Mouse (Mus musculus) left cerebral cortex, postnatal 4 days (tissue): ENCODE results near the gene Lrfn1. TPM values are rescaled to one million over a fixed set of nuclear protein-coding genes. Genes with fewer than 3 reads are reported as not detected.
"Not testable (repeated sequence)": the region's sequence is repeated elsewhere in the genome, so short reads cannot be mapped to it uniquely, and the experiment has no call there.

Experiments used
- DNase-seq: peaks from one replicate; pipeline ENCODE4 v3.0.0-alpha.2; 2022
- intact Hi-C: fragments of 180-260 bp; cut with DNase I; formaldehyde crosslinking; loops from one replicate; pipeline ENCODE4 v1.15.1; 2025
- total RNA-seq, 2 experiments: library from RNA; stranded (reverse); gene quantifications; 2 replicates each; pipeline ENCODE4 v1.2.3; 2021

The Lrfn1 gene
- total RNA-seq, 2 experiments from 2014 or later = 125 TPM

DNA sequence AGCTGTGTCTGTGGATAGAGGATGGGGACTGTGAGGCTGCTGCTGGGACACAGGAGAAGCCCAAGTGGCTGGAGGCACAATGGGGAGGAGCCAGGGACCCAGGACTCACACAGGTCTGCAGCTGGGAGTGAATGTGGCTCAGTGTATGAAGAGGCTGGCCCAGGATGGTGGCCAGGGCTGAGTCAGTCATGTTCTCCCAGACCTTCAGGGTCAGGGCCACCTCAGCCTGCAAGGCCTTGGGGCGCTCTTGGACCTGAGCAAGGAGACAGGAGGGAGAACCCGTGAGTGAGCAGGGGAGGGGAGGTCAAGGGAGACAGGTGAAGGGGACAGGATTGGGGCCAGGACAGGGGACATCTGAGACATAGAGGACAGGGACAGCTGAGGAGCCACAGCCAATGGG lies 57.3 kb downstream of the Lrfn1 start:
- DNase-seq, intact Hi-C loops: not testable (repeated sequence)

DNA sequence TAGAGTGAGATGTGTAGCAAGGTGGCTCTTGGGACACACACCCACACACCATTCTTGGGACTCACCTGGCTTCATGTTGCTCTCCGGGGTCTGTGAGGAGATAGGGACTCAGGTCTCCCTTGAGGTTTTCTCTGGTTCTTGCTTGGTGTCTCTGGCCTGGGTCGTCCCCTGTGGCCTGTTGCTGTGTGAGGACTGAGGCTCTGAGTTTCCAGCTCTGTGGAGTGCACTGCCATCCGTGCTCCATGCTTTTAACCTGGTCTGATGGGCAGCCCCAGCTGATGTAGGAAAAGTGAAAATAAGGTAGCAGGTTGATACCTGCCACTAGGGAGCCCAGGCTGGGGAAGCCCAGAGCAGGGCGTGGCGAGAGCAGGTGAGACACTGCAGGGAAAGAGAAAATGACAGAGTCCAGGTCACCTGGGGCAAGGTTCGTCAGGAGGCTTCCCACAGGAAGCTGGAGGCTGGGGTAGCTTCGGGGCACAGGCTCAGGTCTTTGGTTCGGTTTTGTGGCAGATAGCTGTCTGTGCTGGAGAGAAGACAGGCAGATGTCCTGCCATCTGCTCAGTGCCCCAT lies 58.7 kb downstream of the Lrfn1 start, which contains the start of gene Ifnl2:
Gene Ifnl2, minus strand, starts transcription at position 51 of the 570 bp plus-strand sequence.
- DNase-seq, intact Hi-C loops: not testable (repeated sequence)

DNA sequence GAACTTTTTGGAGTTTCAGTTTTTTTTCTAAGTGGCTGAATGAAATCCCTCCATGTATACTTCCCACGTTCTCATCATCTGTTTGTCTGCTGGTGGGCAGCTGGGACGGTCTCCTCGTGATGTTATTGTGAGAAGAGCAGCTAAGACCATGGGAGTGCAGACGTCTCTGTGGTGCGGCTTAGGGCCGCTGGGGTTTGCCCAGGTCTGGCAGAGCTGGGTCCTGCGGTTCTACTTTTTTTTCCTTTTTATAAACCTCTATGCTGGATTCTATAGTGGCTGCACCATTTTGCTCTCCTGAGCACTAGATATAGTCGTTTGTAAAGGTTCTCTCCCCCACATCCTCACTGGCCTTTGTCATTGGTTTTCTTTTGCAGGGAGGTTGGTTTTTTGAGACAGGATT lies 59.7 kb downstream of the Lrfn1 start:
- intact Hi-C loops = no loop called here
- DNase-seq = no peak

Other genes with a start within 250 kb of the Lrfn1 start
- 10 to 100 TPM; 73.3 to 78.0 TPM for gene Eid2, start 184.1 kb upstream of the Lrfn1 start, total RNA-seq
- gene Eid2b, start 174.2 kb upstream of the Lrfn1 start, total RNA-seq = 10 to 100 TPM; 44.2 to 46.9 TPM
- 1 to 10 TPM; 1.1 to 1.3 TPM for gene Selenov, start 160.8 kb upstream of the Lrfn1 start, total RNA-seq
- 1 to 10 TPM; 6.9 to 8.1 TPM for gene Dll3, start 149.7 kb upstream of the Lrfn1 start, total RNA-seq
- gene Timm50, start 139.9 kb upstream of the Lrfn1 start, total RNA-seq = 10 to 100 TPM; 59.7 to 66.7 TPM
- gene Supt5, start 113.2 kb upstream of the Lrfn1 start, total RNA-seq = 100 to 1,000 TPM; 111 TPM
- gene Rps16, start 101.3 kb upstream of the Lrfn1 start, total RNA-seq = 100 to 1,000 TPM; 913 to 959 TPM
- gene Plekhg2, start 79.4 kb upstream of the Lrfn1 start, total RNA-seq = 10 to 100 TPM; 25.0 to 33.3 TPM
- gene Zfp36, start 71.7 kb upstream of the Lrfn1 start, total RNA-seq = 1 to 10 TPM; 1.9 to 2.3 TPM
- 10 to 100 TPM; 18.6 to 19.7 TPM for gene Med29, start 59.3 kb upstream of the Lrfn1 start, total RNA-seq
- gene Paf1, start 59.0 kb upstream of the Lrfn1 start, total RNA-seq = 10 to 100 TPM; 77.7 to 86.8 TPM
- gene Gmfg, start 14.5 kb upstream of the Lrfn1 start, total RNA-seq = 1 to 10 TPM; 2.5 to 3.3 TPM
- gene Ifnl2, start 58.5 kb downstream of the Lrfn1 start, total RNA-seq = not detected
- gene Ifnl3, start 70.9 kb downstream of the Lrfn1 start, total RNA-seq = not detected
- gene Sycn, start 88.9 kb downstream of the Lrfn1 start, total RNA-seq = not detected
- not detected for gene Nccrp1, start 95.3 kb downstream of the Lrfn1 start, total RNA-seq
- 10 to 100 TPM; 67.9 to 70.0 TPM for gene Samd4b, start 146.2 kb downstream of the Lrfn1 start, total RNA-seq
- 10 to 100 TPM; 11.6 to 11.9 TPM for gene Pak4, start 146.2 kb downstream of the Lrfn1 start, total RNA-seq
- gene Acp7, start 179.4 kb downstream of the Lrfn1 start, total RNA-seq = under 1 TPM; 0.18 to 0.89 TPM
- gene Fbxo27, start 240.9 kb downstream of the Lrfn1 start, total RNA-seq = 10 to 100 TPM; 20.1 to 22.8 TPM